Mouse (Mus musculus): ENCODE measurements at regions not wholly inside any gene's neighbourhood (a gene's known extent, or its start where the extent isn't known, plus 50 kb on each side); places are given as distances from the start of the nearest gene placed in this dataset.

DNA sequence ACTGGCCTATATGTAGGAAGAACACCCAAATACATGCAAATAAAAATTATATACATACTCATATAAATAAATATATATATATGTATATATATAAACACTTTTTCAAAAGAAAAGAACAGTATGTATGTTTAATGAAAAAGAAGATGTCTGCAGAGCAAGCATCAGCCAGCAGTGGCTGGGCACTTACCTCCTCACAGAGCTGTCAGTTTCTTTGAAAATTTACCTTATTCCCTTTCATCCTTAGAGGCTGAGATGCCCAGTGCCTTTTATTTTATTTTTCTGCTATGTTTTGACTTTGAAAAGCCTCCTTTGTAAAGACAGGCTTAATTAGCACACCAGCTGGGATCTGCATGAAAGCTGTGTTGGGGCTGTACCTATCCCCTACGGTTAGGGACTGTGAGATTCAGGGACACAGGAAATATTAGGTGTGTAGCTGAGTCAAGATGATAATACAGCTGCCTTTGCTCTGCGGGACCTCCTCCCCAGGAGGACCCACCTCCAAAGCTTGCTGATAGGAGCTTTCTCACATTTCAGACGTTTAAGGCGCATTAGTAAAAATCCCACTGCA, 751.0 kb upstream of the Tbl1xr1 start:
- H3K9me3 ChIP-seq (replicated peaks), result no peaks in the 10 kb centered on the region
- 78% methylated on average over 4 of the region's 4 CpGs for WGBS
- H3K36me3 ChIP-seq, result no peaks in the 10 kb centered on the region
- no peak overlapping the region for H3K27ac ChIP-seq
- no peak for DNase-seq (ENCODE audit: low spot score)
- H3K27me3 ChIP-seq (ENCODE audit: low read depth, poor library complexity, severe bottlenecking), result no peaks in the 10 kb centered on the region
- no peak overlapping the region for H3K4me3 ChIP-seq
- H3K4me1 ChIP-seq, result no peaks in the 10 kb centered on the region

DNA sequence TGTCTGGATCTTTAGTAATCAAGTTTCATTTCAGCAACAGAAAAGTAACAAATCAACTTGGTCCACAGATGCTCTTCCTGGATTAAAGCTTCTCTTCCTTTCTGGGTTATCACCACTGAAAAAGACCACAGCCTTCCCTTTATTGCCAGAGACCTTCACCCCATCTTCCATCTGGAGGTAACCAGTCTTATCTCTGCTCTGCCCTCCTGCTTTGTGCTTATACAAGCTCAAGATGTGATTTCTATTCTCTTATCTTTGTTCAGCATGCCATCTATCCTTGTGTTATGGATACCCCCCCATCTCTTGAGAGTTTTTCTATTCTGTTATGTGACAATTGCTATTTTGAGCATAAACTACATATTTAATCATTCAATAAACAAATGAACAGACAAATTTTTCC, 734.5 kb upstream of the Tbl1xr1 start:
- Histone ChIP-seq H3K4me1 (no peaks in the 10 kb centered on the region), H3K27me3 (ENCODE audit: low read depth, poor library complexity, severe bottlenecking) (no peaks in the 10 kb centered on the region), H3K4me3 (no peak overlapping the region), H3K9me3 (replicated peaks) (no peaks in the 10 kb centered on the region), H3K36me3 (no peaks in the 10 kb centered on the region), H3K27ac (no peak overlapping the region)
- no peak for DNase-seq (ENCODE audit: low spot score)

DNA sequence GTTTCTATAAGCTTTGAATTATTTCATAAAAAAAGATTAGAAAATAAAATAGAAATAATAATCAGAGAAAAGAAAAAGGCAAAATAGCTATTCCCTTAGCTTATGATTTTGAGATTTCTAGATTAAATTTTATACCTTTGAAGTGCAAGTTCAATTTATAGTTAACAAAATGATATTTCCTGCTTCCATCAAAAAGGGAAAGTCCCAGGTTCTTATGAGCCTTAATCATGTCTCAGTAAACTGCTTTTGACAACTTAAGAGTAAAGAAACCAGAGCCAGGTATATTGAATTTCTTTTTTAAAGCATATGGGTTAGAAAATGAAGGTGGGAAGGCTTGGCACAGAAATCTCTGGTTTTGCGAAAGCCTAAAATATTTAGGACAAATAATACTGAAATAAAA, 733.4 kb upstream of the Tbl1xr1 start:
- no peaks in the 10 kb centered on the region for H3K27me3 ChIP-seq (ENCODE audit: low read depth, poor library complexity, severe bottlenecking)
- H3K36me3 ChIP-seq, result no peaks in the 10 kb centered on the region
- no peak overlapping the region for H3K4me3 ChIP-seq
- H3K4me1 ChIP-seq, result no peaks in the 10 kb centered on the region
- 95% methylated on average over 1 of the region's 1 CpGs for WGBS
- H3K27ac ChIP-seq, result no peak overlapping the region
- no peak for DNase-seq (ENCODE audit: low spot score)
- no peaks in the 10 kb centered on the region for H3K9me3 ChIP-seq (replicated peaks)

DNA sequence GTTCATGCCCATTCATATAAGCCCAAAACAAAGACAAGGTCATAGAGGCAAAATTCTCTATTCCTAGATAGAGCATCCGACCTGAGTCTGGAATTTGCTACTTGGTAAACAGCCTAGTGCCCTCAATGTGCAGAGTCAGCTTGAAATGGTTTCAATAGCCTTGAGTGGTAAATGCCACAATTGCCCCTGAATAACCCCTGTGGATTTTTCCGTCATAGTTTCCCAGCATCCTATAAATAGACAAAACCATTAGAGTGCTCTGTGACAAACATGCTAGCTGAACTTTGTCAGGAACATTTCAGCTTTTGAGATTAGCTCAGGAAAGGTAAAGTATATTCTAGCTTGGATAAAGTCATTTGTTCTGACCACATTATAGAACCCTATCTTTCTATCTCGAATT, 727.0 kb upstream of the Tbl1xr1 start:
- Histone ChIP-seq H3K4me3 (no peak overlapping the region), H3K27me3 (ENCODE audit: low read depth, poor library complexity, severe bottlenecking) (no peaks in the 10 kb centered on the region), H3K27ac (no peak overlapping the region), H3K4me1 (no peaks in the 10 kb centered on the region), H3K36me3 (no peaks in the 10 kb centered on the region), H3K9me3 (replicated peaks) (no peaks in the 10 kb centered on the region)
- no peak for DNase-seq (ENCODE audit: low spot score)
- 90% methylated on average over 3 of the region's 3 CpGs for WGBS

DNA sequence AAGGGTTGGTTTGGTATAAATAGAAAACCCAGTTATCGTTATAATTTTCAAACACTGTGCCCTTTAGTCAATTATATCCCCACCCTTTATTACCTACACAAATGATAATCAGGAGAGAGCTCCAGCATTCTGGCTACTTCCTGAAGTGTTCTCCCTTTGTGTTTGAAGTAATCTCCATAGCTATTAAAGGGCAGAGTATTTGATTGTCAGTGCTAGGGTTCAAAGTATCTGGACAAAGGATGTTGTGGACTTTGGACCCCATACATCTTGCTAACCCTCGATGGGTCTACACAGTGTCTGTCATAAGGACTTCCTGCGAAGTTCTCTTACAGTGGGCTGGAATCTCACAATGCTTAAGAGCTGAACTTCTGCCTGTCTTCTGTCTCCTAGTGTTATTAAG, 720.3 kb upstream of the Tbl1xr1 start:
- Histone ChIP-seq H3K36me3 (no peaks in the 10 kb centered on the region), H3K27me3 (ENCODE audit: low read depth, poor library complexity, severe bottlenecking) (no peaks in the 10 kb centered on the region), H3K4me3 (no peak overlapping the region), H3K27ac (no peak overlapping the region), H3K4me1 (no peaks in the 10 kb centered on the region), H3K9me3 (replicated peaks) (no peaks in the 10 kb centered on the region)
- WGBS, result 95% methylated on average over 3 of the region's 3 CpGs
- no peak for DNase-seq (ENCODE audit: low spot score)

DNA sequence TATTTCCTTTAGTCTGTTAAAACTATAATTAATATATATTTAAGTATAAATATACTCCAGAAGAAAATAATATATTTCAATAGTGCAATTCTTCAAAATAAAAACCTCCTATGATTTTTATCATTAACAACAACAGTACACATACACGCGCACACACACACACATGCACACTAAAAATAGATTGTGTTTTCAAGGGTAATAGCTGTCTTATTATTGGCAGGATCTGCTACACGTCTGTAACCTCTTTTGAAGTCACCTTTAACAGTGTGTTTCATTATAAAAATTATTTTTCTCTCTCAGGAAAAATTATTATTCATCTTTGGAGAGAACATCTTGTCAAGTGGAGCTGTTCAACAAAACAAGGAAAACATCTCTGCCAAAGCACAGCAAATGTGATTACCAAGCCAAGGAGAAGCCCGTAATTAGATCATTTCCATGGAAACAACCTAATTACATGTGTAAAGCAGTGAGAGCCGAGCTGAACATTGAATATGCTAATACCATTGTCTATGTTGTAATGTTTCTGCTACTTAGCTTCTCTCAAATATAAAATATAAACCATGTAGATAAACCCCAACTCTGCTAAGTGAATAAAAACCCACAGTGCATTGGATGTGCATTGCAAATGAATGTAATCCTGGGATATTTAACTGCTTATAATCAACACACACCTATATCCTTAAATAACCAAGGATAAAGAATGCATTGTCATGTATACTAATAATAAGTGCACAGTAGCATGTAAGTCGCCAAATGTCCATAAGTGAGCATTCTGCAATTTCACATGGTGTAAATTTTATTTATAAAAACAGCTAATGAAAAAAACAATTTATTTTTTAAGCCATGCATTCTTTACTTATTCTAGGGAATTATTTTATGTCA, 719.4 kb upstream of the Tbl1xr1 start:
- DNase-seq (ENCODE audit: low spot score), result no peak
- no peaks in the 10 kb centered on the region for H3K4me1 ChIP-seq
- H3K27me3 ChIP-seq (ENCODE audit: low read depth, poor library complexity, severe bottlenecking), result no peaks in the 10 kb centered on the region
- no peak overlapping the region for H3K4me3 ChIP-seq
- H3K36me3 ChIP-seq, result no peaks in the 10 kb centered on the region
- H3K9me3 ChIP-seq (replicated peaks), result no peaks in the 10 kb centered on the region
- WGBS, result 83% methylated on average over 6 of the region's 6 CpGs
- H3K27ac ChIP-seq, result no peak overlapping the region

DNA sequence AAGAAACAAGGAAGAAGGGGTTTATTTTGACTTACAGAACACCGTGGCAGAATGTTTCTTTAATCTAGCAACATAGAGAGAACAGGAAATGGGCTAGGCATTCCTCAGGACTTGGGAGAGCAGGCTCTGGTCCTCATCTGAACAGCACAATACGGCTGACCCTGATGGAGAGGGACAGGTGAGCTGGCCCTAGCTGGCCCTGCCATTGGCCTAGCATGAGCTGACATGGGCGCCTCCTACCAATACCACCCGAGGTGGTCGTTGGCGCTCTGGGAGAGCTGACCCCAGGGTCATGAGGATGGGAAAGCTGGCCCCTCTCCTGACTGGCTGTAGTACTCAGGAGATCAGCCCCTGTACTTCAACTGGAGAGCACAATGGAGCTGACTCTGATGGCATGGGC, 718.4 kb upstream of the Tbl1xr1 start:
- no peaks in the 10 kb centered on the region for H3K9me3 ChIP-seq (replicated peaks)
- H3K36me3 ChIP-seq, result no peaks in the 10 kb centered on the region
- no peaks in the 10 kb centered on the region for H3K27me3 ChIP-seq (ENCODE audit: low read depth, poor library complexity, severe bottlenecking)
- no peak overlapping the region for H3K4me3 ChIP-seq
- no peak for DNase-seq (ENCODE audit: low spot score)
- H3K27ac ChIP-seq, result no peak overlapping the region
- 83% methylated on average over 6 of the region's 6 CpGs for WGBS
- H3K4me1 ChIP-seq, result no peaks in the 10 kb centered on the region

DNA sequence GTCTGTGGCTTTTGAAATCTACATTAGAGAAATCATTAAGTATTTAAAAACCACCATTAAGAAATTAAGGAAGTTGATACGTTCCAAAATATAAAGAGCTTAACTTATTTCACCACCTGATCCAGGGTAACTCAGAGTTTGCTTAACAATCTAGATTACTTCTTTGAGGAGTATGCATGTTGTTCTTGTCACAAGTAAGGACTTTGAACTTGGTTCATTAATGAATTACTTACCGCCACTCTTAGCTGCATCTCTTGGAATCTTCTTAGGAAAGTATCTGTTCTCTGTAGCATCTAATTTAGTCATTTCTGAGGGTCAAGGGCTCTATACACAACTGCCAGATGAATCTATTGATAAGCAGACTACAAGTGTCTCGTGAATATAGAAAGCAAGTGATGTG, 715.4 kb upstream of the Tbl1xr1 start:
- Histone ChIP-seq H3K9me3 (replicated peaks) (no peaks in the 10 kb centered on the region), H3K36me3 (no peaks in the 10 kb centered on the region), H3K4me1 (no peaks in the 10 kb centered on the region), H3K27me3 (ENCODE audit: low read depth, poor library complexity, severe bottlenecking) (no peaks in the 10 kb centered on the region), H3K4me3 (no peak overlapping the region), H3K27ac (no peak overlapping the region)
- no peak for DNase-seq (ENCODE audit: low spot score)
- 90% methylated on average over 3 of the region's 3 CpGs for WGBS

DNA sequence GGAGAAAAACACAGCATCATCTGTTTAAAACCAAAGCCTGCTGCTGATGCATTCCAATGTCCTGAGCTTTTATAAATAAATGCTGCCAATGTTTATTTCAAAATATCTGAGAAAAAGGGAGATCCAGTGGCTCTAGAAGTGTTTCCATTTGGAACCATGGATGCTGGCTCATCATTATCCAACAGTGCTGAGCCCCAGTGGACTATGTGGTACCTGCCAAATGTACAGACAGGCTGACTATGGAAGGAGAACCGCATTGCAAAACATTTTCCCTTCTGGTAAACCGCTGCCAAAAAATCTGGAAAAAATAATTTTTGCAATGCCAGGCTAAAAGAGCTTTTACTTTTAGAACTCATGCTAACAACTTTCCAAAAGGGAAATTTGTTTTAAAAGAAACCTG, 696.6 kb upstream of the Tbl1xr1 start:
- 97% methylated on average over 2 of the region's 2 CpGs for WGBS
- H3K27ac ChIP-seq, result no peak overlapping the region
- DNase-seq (ENCODE audit: low spot score), result no peak
- H3K4me1 ChIP-seq, result no peaks in the 10 kb centered on the region
- no peaks in the 10 kb centered on the region for H3K9me3 ChIP-seq (replicated peaks)
- H3K4me3 ChIP-seq, result no peak overlapping the region
- no peaks in the 10 kb centered on the region for H3K27me3 ChIP-seq (ENCODE audit: low read depth, poor library complexity, severe bottlenecking)
- H3K36me3 ChIP-seq, result no peaks in the 10 kb centered on the region

DNA sequence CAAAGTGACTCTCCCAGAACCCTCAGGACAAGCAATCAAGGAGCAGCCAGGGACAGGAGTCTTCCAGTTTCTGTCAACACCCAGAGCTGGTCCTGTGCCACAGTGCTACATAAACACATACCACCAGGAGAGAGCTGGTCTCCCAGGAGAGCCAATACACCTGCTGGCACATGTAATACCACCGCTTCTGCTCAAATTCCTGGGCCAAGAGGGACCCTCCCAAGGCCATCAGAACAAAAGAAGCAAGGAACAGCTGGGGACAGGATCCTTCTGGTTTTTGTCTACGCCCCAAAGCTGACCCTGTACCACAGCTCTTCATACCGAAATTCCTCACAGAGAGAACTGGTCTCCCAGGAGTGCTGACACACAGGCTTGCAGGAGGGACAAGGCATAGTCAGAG, 695.4 kb upstream of the Tbl1xr1 start:
- DNase-seq (ENCODE audit: low spot score), result no peak
- WGBS, result 86% methylated on average over 3 of the region's 3 CpGs
- no peaks in the 10 kb centered on the region for H3K9me3 ChIP-seq (replicated peaks)
- no peaks in the 10 kb centered on the region for H3K4me1 ChIP-seq
- no peaks in the 10 kb centered on the region for H3K36me3 ChIP-seq
- H3K27me3 ChIP-seq (ENCODE audit: low read depth, poor library complexity, severe bottlenecking), result no peaks in the 10 kb centered on the region
- H3K4me3 ChIP-seq, result no peak overlapping the region
- no peak overlapping the region for H3K27ac ChIP-seq

DNA sequence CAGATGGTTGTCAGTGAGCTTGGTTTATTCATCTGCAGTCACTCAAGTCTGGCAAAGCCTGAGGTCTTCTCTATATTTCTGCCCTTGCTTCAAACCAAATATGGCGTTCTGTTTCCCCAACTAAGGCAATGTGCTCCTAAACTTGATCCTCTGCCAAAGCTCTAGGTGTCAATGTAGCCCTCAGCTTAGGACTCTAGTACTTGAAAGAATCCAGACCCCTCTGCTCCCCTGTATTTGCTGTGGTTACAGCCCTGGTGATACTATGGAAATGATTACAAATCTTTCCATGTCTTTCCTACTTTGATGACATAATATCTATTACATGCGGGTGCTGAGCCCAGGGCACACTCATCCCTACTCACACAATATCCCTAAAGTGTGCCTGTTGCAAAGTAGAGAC, 672.9 kb upstream of the Tbl1xr1 start:
- no peaks in the 10 kb centered on the region for H3K27me3 ChIP-seq (ENCODE audit: low read depth, poor library complexity, severe bottlenecking)
- no peak for DNase-seq (ENCODE audit: low spot score)
- H3K4me1 ChIP-seq, result peaks cover 3% of the 10 kb centered on the region; the same call in 1 of the 2 replicates
- no peak overlapping the region for H3K27ac ChIP-seq
- no peak overlapping the region for H3K4me3 ChIP-seq
- no peaks in the 10 kb centered on the region for H3K9me3 ChIP-seq (replicated peaks)
- H3K36me3 ChIP-seq, result no peaks in the 10 kb centered on the region
- WGBS, result 92% methylated on average over 2 of the region's 2 CpGs

DNA sequence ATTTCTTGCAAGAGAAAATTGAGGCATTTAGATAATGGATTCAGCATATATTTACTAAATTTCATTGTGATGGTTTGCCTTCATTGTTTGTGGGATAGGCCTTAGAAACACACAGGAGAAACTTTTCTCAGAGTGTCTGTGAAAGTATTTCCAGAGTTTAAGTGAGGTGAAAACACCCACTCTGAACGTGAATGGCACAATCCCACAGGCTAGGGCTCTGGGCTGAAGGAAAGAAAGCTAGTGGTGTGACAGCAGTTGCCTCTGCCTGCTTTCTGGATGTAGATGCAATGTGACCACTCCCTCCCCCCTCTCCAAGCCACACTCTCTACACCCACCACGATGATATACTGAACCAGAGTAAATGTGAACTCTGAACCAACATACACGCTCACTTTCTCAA, 672.4 kb upstream of the Tbl1xr1 start:
- no peak overlapping the region for H3K27ac ChIP-seq
- peaks cover 3% of the 10 kb centered on the region; the same call in 1 of the 2 replicates for H3K4me1 ChIP-seq
- H3K4me3 ChIP-seq, result no peak overlapping the region
- 77% methylated on average over 3 of the region's 3 CpGs for WGBS
- H3K36me3 ChIP-seq, result no peaks in the 10 kb centered on the region
- no peaks in the 10 kb centered on the region for H3K9me3 ChIP-seq (replicated peaks)
- DNase-seq (ENCODE audit: low spot score), result no peak
- H3K27me3 ChIP-seq (ENCODE audit: low read depth, poor library complexity, severe bottlenecking), result no peaks in the 10 kb centered on the region

DNA sequence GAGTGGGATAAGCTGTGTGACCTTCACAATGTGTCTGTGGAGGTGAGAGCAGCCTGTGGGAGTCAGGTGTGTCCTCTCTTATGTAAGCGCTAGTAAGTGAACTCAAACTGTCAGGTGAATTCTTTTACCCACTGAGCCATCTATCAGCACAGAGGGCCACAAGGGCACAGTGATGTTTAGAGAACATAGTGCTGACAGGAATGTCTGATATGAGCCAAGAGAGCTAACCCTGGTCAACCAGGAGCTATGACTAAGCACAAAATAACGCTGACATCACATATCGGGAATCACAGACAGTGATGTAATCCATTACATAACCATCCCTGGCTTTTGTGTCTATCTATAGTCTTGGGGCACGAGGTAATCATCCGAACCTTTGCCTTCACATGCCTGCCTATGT, 669.4 kb upstream of the Tbl1xr1 start:
- Histone ChIP-seq H3K4me3 (no peak overlapping the region), H3K4me1 (no peaks in the 10 kb centered on the region), H3K36me3 (no peaks in the 10 kb centered on the region), H3K9me3 (replicated peaks) (no peaks in the 10 kb centered on the region), H3K27ac (no peak overlapping the region), H3K27me3 (ENCODE audit: low read depth, poor library complexity, severe bottlenecking) (no peaks in the 10 kb centered on the region)
- 92% methylated on average over 5 of the region's 5 CpGs for WGBS
- DNase-seq (ENCODE audit: low spot score), result no peak

DNA sequence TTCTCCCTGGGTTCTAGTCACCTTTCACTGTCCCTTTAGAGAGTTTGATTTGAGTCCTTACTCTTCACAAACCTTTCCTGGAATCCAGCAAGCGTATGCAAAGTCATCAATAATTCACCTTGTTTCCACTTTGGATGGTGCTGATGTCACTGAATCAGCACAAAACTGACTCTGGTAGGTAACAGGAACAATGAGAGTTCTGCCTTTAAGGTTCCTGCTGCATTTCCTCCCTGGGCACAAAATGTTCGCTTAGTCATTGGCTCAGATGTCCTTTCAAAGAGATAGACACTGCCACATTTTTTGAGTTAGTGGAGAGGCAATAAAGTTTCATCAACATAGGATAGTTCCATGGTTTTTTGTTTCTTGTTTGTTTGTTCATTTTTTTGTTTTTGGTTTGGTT, 664.4 kb upstream of the Tbl1xr1 start:
- no peak overlapping the region for H3K27ac ChIP-seq
- WGBS, result 95% methylated on average over 2 of the region's 2 CpGs
- H3K4me3 ChIP-seq, result no peak overlapping the region
- H3K36me3 ChIP-seq, result no peaks in the 10 kb centered on the region
- DNase-seq (ENCODE audit: low spot score), result no peak
- no peaks in the 10 kb centered on the region for H3K9me3 ChIP-seq (replicated peaks)
- H3K27me3 ChIP-seq (ENCODE audit: low read depth, poor library complexity, severe bottlenecking), result no peaks in the 10 kb centered on the region
- H3K4me1 ChIP-seq, result no peaks in the 10 kb centered on the region
